Mouse (Mus musculus) adrenal gland, adult 2 months (tissue): ENCODE data around the gene Zfp54. TPM values are rescaled to one million over a fixed set of nuclear protein-coding genes. Genes with fewer than 3 reads are reported as not detected.

Experiments used
- polyA plus RNA-seq: library from polyadenylated mRNA; depleted of rRNA; stranded (reverse); fragments of >200 nt; gene quantifications from 2 replicates; pipeline ENCODE4 v1.2.3, GENCODE M21; 2012; rRNA removed
- total RNA-seq, 2 experiments: library from RNA; stranded (reverse); gene quantifications; 2 replicates each; pipeline ENCODE4 v1.2.3; 2021

Zfp54 gene
- total and polyA plus RNA-seq, 3 experiments = 2.4 to 2.7 TPM; not detected in 1

Other genes with a start within 250 kb of the Zfp54 start
- not detected for gene Vmn1r234, start 197.1 kb upstream of the Zfp54 start, total RNA-seq
- gene Vmn1r234, start 197.1 kb upstream of the Zfp54 start, polyA plus RNA-seq = not detected in 2 replicates
- gene Vmn1r235, start 166.8 kb upstream of the Zfp54 start, total RNA-seq = not detected
- gene Vmn1r235, start 166.8 kb upstream of the Zfp54 start, polyA plus RNA-seq = not detected in 2 replicates
- not detected for gene Vmn1r236, start 140.3 kb upstream of the Zfp54 start, total RNA-seq
- gene Vmn1r236, start 140.3 kb upstream of the Zfp54 start, polyA plus RNA-seq = not detected in 2 replicates
- not detected for gene Vmn1r237, start 111.4 kb upstream of the Zfp54 start, total RNA-seq
- gene Vmn1r237, start 111.4 kb upstream of the Zfp54 start, polyA plus RNA-seq = not detected in 2 replicates
- gene Zfp677, start 39.5 kb upstream of the Zfp54 start, total RNA-seq = 1 to 10 TPM; 3.7 to 4.4 TPM
- 0.06 TPM in 1 of 2 replicates, not detected in the other for gene Zfp677, start 39.5 kb upstream of the Zfp54 start, polyA plus RNA-seq
- gene Zfp51, start 27.1 kb downstream of the Zfp54 start, total RNA-seq = 1 to 10 TPM; 6.3 to 9.7 TPM
- 0.06 and 0.07 TPM in 2 replicates for gene Zfp51, start 27.1 kb downstream of the Zfp54 start, polyA plus RNA-seq
- gene Zfp53, start 65.8 kb downstream of the Zfp54 start, total RNA-seq = 1 to 10 TPM; 3.2 to 4.3 TPM
- gene Zfp53, start 65.8 kb downstream of the Zfp54 start, polyA plus RNA-seq = 0.86 and 1.0 TPM in 2 replicates
- 10 to 100 TPM; 19.7 to 40.9 TPM for gene Zfp52, start 112.3 kb downstream of the Zfp54 start, total RNA-seq
- 0.17 and 0.26 TPM in 2 replicates for gene Zfp52, start 112.3 kb downstream of the Zfp54 start, polyA plus RNA-seq
- gene Zfp948, start 143.8 kb downstream of the Zfp54 start, total RNA-seq = 10 to 100 TPM in 1 of 2 experiments, 1 to 10 TPM in 1; 5.7 to 14.8 TPM
- 0.21 and 0.27 TPM in 2 replicates for gene Zfp948, start 143.8 kb downstream of the Zfp54 start, polyA plus RNA-seq
- gene Zfp983, start 227.4 kb downstream of the Zfp54 start, total RNA-seq = 1 to 10 TPM; 4.3 to 7.5 TPM
- 0.28 and 0.48 TPM in 2 replicates for gene Zfp983, start 227.4 kb downstream of the Zfp54 start, polyA plus RNA-seq